Mouse (Mus musculus): ENCODE data around the gene Epb41l4b. TPM values are rescaled to one million over a fixed set of nuclear protein-coding genes. Genes with fewer than 3 reads are reported as not detected.

Epb41l4b gene
- total and polyA plus RNA-seq, 3 experiments: 0.93 to 4.9 (median 2.0) TPM

- Histone ChIP-seq H3K4me3 (replicated peaks in 1 of 3; ENCODE audit: low read depth in 2 of 3, low read length in 2 of 3, poor library complexity in 1 of 3) (no peak overlapping the region), H3K4me2 (ENCODE audit: insufficient read depth, low read depth, poor library complexity, severe bottlenecking) (peak overlapping the region; percentile 47; the same call in 1 of the 2 replicates), H3K27ac (ENCODE audit: insufficient read depth, low read depth) (peak overlapping the region; percentile 79), H3K79me2 (replicated peaks; ENCODE audit: control insufficient read depth, extremely low read depth, insufficient read depth, poor library complexity, severe bottlenecking) (no peaks in the 10 kb centered on the region), H3K9me3 (replicated peaks; ENCODE audit: low read length) (no peaks in the 10 kb centered on the region), H3K9ac (ENCODE audit: insufficient read depth, low read depth) (no peak overlapping the region), H3K27me3 (replicated peaks) (no peaks in the 10 kb centered on the region), H3K4me1 (ENCODE audit: control insufficient read depth in 1 of 2, insufficient read depth in 2 of 2) (peaks cover 22 to 39% of the 10 kb centered on the region in 2 experiments), H3K36me3 (replicated peaks in 1 of 2; ENCODE audit: control insufficient read depth in 1 of 2, insufficient read depth in 1 of 2, low read length in 1 of 2) (no peaks in the 10 kb centered on the region)
- TF ChIP-seq RCOR1 (conservative IDR thresholded peaks at IDR 0.05; ENCODE audit: low read depth, low read length): 0 out of 2 replicates have a peak, but pooled peaks have one; percentile 37
- TF ChIP-seq EP300 (IDR thresholded peaks at IDR 0.05; ENCODE audit: low read length): peak; percentile 44; the same call in 1 of the 2 replicates
- no peak for TF ChIP-seq USF1 (IDR thresholded peaks at IDR 0.05; ENCODE audit: low read depth, low read length)
- no peak for TF ChIP-seq USF2 (conservative IDR thresholded peaks at IDR 0.05; ENCODE audit: low read depth, low read length)
- no peak for TF ChIP-seq CHD1 (IDR thresholded peaks at IDR 0.05; ENCODE audit: low read depth, low read length)
- no peak for TF ChIP-seq POLR2AphosphoS2 (IDR thresholded peaks at IDR 0.05; ENCODE audit: low read depth, low read length)
- TF ChIP-seq ZNF384 (IDR thresholded peaks at IDR 0.05; ENCODE audit: low read depth, low read length): peak; percentile 86
- no peak; the same call in 1 of the 2 replicates for TF ChIP-seq JUN (IDR thresholded peaks at IDR 0.05; ENCODE audit: insufficient read depth, low read depth, low read length)
- TF ChIP-seq NELFE (IDR thresholded peaks at IDR 0.05; ENCODE audit: low read depth, low read length): no peak
- peak; percentile 12; the same call in 1 of the 2 replicates for TF ChIP-seq MXI1 (IDR thresholded peaks at IDR 0.05; ENCODE audit: low read depth, low read length)
- TF ChIP-seq HCFC1 (IDR thresholded peaks at IDR 0.05; ENCODE audit: low read depth, low read length): no peak
- TF ChIP-seq MAFK (IDR thresholded peaks at IDR 0.05; ENCODE audit: insufficient replicate concordance, low read length): no peak
- 0 out of 2 replicates have a peak, but pooled peaks have one; percentile 10 for TF ChIP-seq MAX (IDR thresholded peaks at IDR 0.05; ENCODE audit: low read length)
- 0 out of 2 replicates have a peak, but pooled peaks have one; percentile 21 for TF ChIP-seq SIN3A (IDR thresholded peaks at IDR 0.05; ENCODE audit: low read length)
- TF ChIP-seq TBP (conservative IDR thresholded peaks at IDR 0.05; ENCODE audit: low read depth, low read length): no peak
- peak; percentile 24; the same call in 1 of the 2 replicates for TF ChIP-seq MEF2A (IDR thresholded peaks at IDR 0.05; ENCODE audit: borderline replicate concordance, low read depth, low read length)
- TF ChIP-seq GABPA (IDR thresholded peaks at IDR 0.05; ENCODE audit: insufficient replicate concordance, low read depth, low read length): no peak
- no peak for TF ChIP-seq CHD2 (IDR thresholded peaks at IDR 0.05; ENCODE audit: low read length)
- peak; percentile 51 for TF ChIP-seq RAD21 (IDR thresholded peaks at IDR 0.05; ENCODE audit: low read depth, low read length)
- no peak for TF ChIP-seq ELF1 (IDR thresholded peaks at IDR 0.05; ENCODE audit: low read depth, low read length)
- no peak for TF ChIP-seq POLR2A (IDR thresholded peaks at IDR 0.05; ENCODE audit: low read depth, low read length)
- TF ChIP-seq ZMIZ1 (IDR thresholded peaks at IDR 0.05; ENCODE audit: low read depth, low read length): no peak
- no peak for TF ChIP-seq KAT2A (IDR thresholded peaks at IDR 0.05; ENCODE audit: insufficient replicate concordance, low read length)
- peak; percentile 37; the same call in 1 of the 2 replicates for TF ChIP-seq TCF12 (IDR thresholded peaks at IDR 0.05; ENCODE audit: low read depth, low read length)
- peak; percentile 87 for TF ChIP-seq IRF4 (IDR thresholded peaks at IDR 0.05; ENCODE audit: low read depth, low read length)
- no peak for TF ChIP-seq ZKSCAN1 (IDR thresholded peaks at IDR 0.05; ENCODE audit: borderline replicate concordance, low read depth, low read length)
- TF ChIP-seq PAX5 (IDR thresholded peaks at IDR 0.05; ENCODE audit: low read length): no peak
- TF ChIP-seq SMC3 (IDR thresholded peaks at IDR 0.05; ENCODE audit: low read depth, low read length): peak; percentile 63
- TF ChIP-seq MAZ (IDR thresholded peaks at IDR 0.05; ENCODE audit: low read depth, low read length): no peak; the same call in 1 of the 2 replicates
- TF ChIP-seq E2F4 (IDR thresholded peaks at IDR 0.05; ENCODE audit: insufficient replicate concordance, low read depth, low read length): no peak
- TF ChIP-seq ZC3H11A (IDR thresholded peaks at IDR 0.05; ENCODE audit: low read depth, low read length): no peak
- TF ChIP-seq BHLHE40 (IDR thresholded peaks at IDR 0.05; ENCODE audit: low read depth, low read length): peak; percentile 62
- TF ChIP-seq CTCF (conservative IDR thresholded peaks at IDR 0.05 in 1 of 2, IDR thresholded peaks at IDR 0.05 in 1 of 2; ENCODE audit: low read depth in 2 of 2, low read length in 2 of 2): peak; percentile 60 to 79
- TF ChIP-seq JUND (conservative IDR thresholded peaks at IDR 0.05; ENCODE audit: low read depth, low read length): no peak
- no peak for TF ChIP-seq UBTF (IDR thresholded peaks at IDR 0.05; ENCODE audit: low read depth, low read length)
- in situ Hi-C loops (cut with MboI; ENCODE audit: low pct_ligation_motif_present, low pct_unique_long_range_greater_than_20kb, low sequenced_read_pairs): loop anchor here (10.0 kb wide), 1 partner anchor 102 kb away; no protein-coding TSS in a partner anchor
- DNase-seq (ENCODE audit: extremely low read depth): peak; percentile 63
- dilution Hi-C loops (cut with MboI; ENCODE audit: extremely low pct_ligation_motif_present, extremely low pct_unique_long_range_greater_than_20kb, low sequenced_read_pairs): no loop called here
These were observed 24.0 kb upstream of the Epb41l4b start for GRCm38 (mm10) chr4:57166922-57167870.

Data from CH12.LX (cell line).